10 mouse cellular contexts compared by ENCODE assay signal in genomic region chr8:96455915-96456314, GRCm38 (mm10).
DNase-seq lines count a peak whose midpoint lies in the region; ATAC-seq lines count a peak whose summit lies in the region.
"Had no signal": no experiment of that assay in that cellular context is flagged by ENCODE, and none has a peak within 500 bp of the region (broad histone marks: within the 10 kb centered on the region; RNA-seq: fewer than 3 reads in every experiment).

No protein-coding gene starts in this region.

- peaks cover 5% of the 10 kb centered on the region; the same call in 1 of the 2 replicates for H3K4me1 ChIP-seq in hindbrain, embryonic 16.5 days (ENCODE audit: control insufficient read depth, insufficient read depth, low read depth, low read length)
- peaks cover 16% of the 10 kb centered on the region for H3K4me1 ChIP-seq in limb, embryonic 12.5 days (replicated peaks)

- H3K4me2 ChIP-seq in hindbrain, embryonic 16.5 days (ENCODE audit: low read length), result peak overlapping the region; percentile 50
- H3K4me2 ChIP-seq in limb, embryonic 12.5 days, result peak overlapping the region; percentile 56

- H3K4me3 ChIP-seq in hindbrain, embryonic 16.5 days (ENCODE audit: low read length), result 0 out of 2 replicates have a peak overlapping the region, but pooled peaks have one; percentile 16
- peak overlapping the region; percentile 26; the same call in 1 of the 2 replicates for H3K4me3 ChIP-seq in limb, embryonic 12.5 days (replicated peaks)
- H3K4me3 ChIP-seq: erythroblast, embryonic 14.5 days had no signal

- 24% methylated on average over 6 of the region's 6 CpGs for WGBS in hindbrain, embryonic 16.5 days
- 18% methylated on average over 6 of the region's 6 CpGs for WGBS in limb, embryonic 12.5 days

- H3K27ac ChIP-seq in hindbrain, embryonic 16.5 days (ENCODE audit: low read depth, low read length), result 0 out of 2 replicates have a peak overlapping the region, but pooled peaks have one; percentile 23
- H3K27ac ChIP-seq in limb, embryonic 12.5 days, result no peak overlapping the region

- ATAC-seq in hindbrain, embryonic 16.5 days, result no peak
- ATAC-seq in limb, embryonic 12.5 days (ENCODE audit: insufficient number of reproducible peaks, insufficient read depth, low FRiP score, low TSS enrichment, low read depth), result no peak

- no peak overlapping the region for H3K9ac ChIP-seq in hindbrain, embryonic 16.5 days (ENCODE audit: low read depth, low read length)
- no peak overlapping the region for H3K9ac ChIP-seq in limb, embryonic 12.5 days (replicated peaks)

- H3K9me3 ChIP-seq in hindbrain, embryonic 16.5 days (ENCODE audit: control insufficient read depth, low read length), result no peaks in the 10 kb centered on the region
- no peaks in the 10 kb centered on the region for H3K9me3 ChIP-seq in limb, embryonic 12.5 days

- intact Hi-C loops in left cerebral cortex, postnatal 4 days (cut with DNase I), result no loop called here

- no peaks in the 10 kb centered on the region for H3K36me3 ChIP-seq in hindbrain, embryonic 16.5 days (ENCODE audit: control insufficient read depth, insufficient read depth, low read length)
- H3K36me3 ChIP-seq in limb, embryonic 12.5 days, result no peaks in the 10 kb centered on the region

- H3K27me3 ChIP-seq in hindbrain, embryonic 16.5 days (replicated peaks; ENCODE audit: control insufficient read depth, insufficient read depth, low read length), result no peaks in the 10 kb centered on the region
- no peaks in the 10 kb centered on the region for H3K27me3 ChIP-seq in limb, embryonic 12.5 days

- DNase-seq in left cerebral cortex, adult 11 months (ENCODE audit: low spot score), result peak; percentile 2
- no peak for DNase-seq in left cerebral cortex, postnatal 4 days
- peak; percentile 15 for DNase-seq in right cerebral cortex, postnatal 25 days
- no peak for DNase-seq in cerebellum, adult 11 months
- DNase-seq in heart, adult 9 months (ENCODE audit: low spot score in 2 of 2), result no peak
- DNase-seq in lung, postnatal 4 days, result no peak
- DNase-seq: kidney, adult 9 months had no signal

Comparison
In these comparisons a context has a peak if more than half of its experiments do, and no peak if none do; other contexts are left out.
1. DNase-seq: peak in left cerebral cortex, adult 11 months (single experiment) and right cerebral cortex, postnatal 25 days (single experiment); none in left cerebral cortex, postnatal 4 days (single experiment), cerebellum, adult 11 months (single experiment), heart, adult 9 months (0 of 2) and lung, postnatal 4 days (0 of 2).